Mouse (Mus musculus): ENCODE results near the gene Vsnl1.

DNA sequence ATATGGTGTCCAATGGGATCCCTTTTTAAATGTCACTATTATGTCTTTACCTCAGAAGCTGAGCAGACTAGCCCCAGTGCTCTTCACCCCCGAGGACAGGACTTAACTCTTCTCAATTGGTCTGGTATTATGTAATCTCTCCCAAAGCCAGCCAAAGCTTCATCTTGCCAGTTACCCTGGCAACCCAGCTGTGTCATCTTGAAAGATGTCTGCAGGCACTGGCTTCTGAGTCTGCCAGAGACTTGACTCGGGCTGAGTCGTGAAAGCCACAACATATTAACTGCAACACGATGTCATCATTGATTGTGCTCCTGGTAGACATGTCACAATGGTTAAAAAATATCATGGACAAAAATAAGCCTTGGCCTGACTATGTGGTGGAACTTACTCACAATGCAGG is 66.4 kb downstream of the Vsnl1 start:
- TF ChIP-seq CTCF (IDR thresholded peaks at IDR 0.05; ENCODE audit: low read depth, low read length) (no peak), TAL1 (conservative IDR thresholded peaks at IDR 0.05; ENCODE audit: low read depth, low read length) (no peak)

Data from G1E (cell line).